Mouse (Mus musculus) CH12.LX (cell line): ENCODE results near the gene Prkar2a. TPM values are rescaled to one million over a fixed set of nuclear protein-coding genes. Genes with fewer than 3 reads are reported as not detected.

Experiments
- DNase-seq: peaks from one replicate; pipeline ENCODE4 v3.0.0-alpha.2; 2013; ENCODE audit errors: extremely low read depth
- H3K27ac ChIP-seq: 2 replicates; pipeline ENCODE4 v1.5.1; 2012; ENCODE audit warnings: low read depth, mild to moderate bottlenecking, control low read depth, moderate library complexity; ENCODE audit not compliant: insufficient read depth
- H3K27me3 ChIP-seq: replicated peaks from 2 replicates; pipeline ENCODE3; 2012; ENCODE audit warnings: inconsistent platforms
- H3K36me3 ChIP-seq, 2 experiments: replicated peaks in 1 of 2; 2 replicates each; pipeline versions ENCODE3 to v1.6.1; 2012; ENCODE audit warnings: inconsistent platforms in 1 of 2, low read length in 1 of 2, mild to moderate bottlenecking in 1 of 2, mixed read lengths in 1 of 2, moderate library complexity in 1 of 2; ENCODE audit not compliant: control insufficient read depth in 1 of 2, insufficient read depth in 1 of 2
- H3K4me1 ChIP-seq, 2 experiments: 2 replicates each; pipeline ENCODE4 v1.6.1; 2012; ENCODE audit warnings: inconsistent platforms in 1 of 2, moderate library complexity in 1 of 2; ENCODE audit not compliant: insufficient read depth in 2 of 2, control insufficient read depth in 1 of 2
- H3K4me2 ChIP-seq: 2 replicates; pipeline ENCODE4 v1.6.1; 2012; ENCODE audit warnings: low read depth, mild to moderate bottlenecking, control low read depth; ENCODE audit not compliant: poor library complexity, insufficient read depth, severe bottlenecking
- H3K4me3 ChIP-seq, 3 experiments: fragments of 150-350 bp in 1 of 3; sonication (generic) in 1 of 3; replicated peaks in 1 of 3; 2 replicates each; pipeline versions ENCODE3 to v1.5.1; 2011 to 2012; ENCODE audit warnings: low read depth in 2 of 3, low read length in 2 of 3, mild to moderate bottlenecking in 2 of 3, moderate library complexity in 2 of 3, control low read depth in 1 of 3, improper control_type of control experiment in 1 of 3, inconsistent platforms in 1 of 3, mixed read lengths in 1 of 3; ENCODE audit not compliant: poor library complexity in 1 of 3
- H3K79me2 ChIP-seq: replicated peaks from 2 replicates; pipeline ENCODE4 v1.6.1; 2012; ENCODE audit warnings: mild to moderate bottlenecking, moderate library complexity; ENCODE audit not compliant: control insufficient read depth, poor library complexity, insufficient read depth, severe bottlenecking; ENCODE audit errors: extremely low read depth
- H3K9ac ChIP-seq: 2 replicates; pipeline ENCODE4 v1.6.1; 2012; ENCODE audit warnings: low read depth, mild to moderate bottlenecking, control low read depth, moderate library complexity; ENCODE audit not compliant: insufficient read depth
- H3K9me3 ChIP-seq: replicated peaks from 2 replicates; pipeline ENCODE3; 2012; ENCODE audit warnings: low read length, inconsistent platforms, mixed read lengths
- BHLHE40 ChIP-seq: IDR thresholded peaks from 2 replicates; pipeline ENCODE4 v1.6.1; 2011; ENCODE audit warnings: mild to moderate bottlenecking, low read depth, low read length, improper control_type of control experiment
- CHD1 ChIP-seq: IDR thresholded peaks from 2 replicates; pipeline ENCODE4 v1.6.1; 2012; ENCODE audit warnings: low read depth, low read length, improper control_type of control experiment, inconsistent platforms
- E2F4 ChIP-seq: IDR thresholded peaks from 2 replicates; pipeline ENCODE4 v1.6.1; 2011; ENCODE audit warnings: low read depth, low read length, improper control_type of control experiment; ENCODE audit not compliant: insufficient replicate concordance
- ELF1 ChIP-seq: IDR thresholded peaks from 2 replicates; pipeline ENCODE4 v1.6.1; 2014; ENCODE audit warnings: low read depth, mild to moderate bottlenecking, inconsistent platforms, low read length, improper control_type of control experiment
- EP300 ChIP-seq: IDR thresholded peaks from 2 replicates; pipeline ENCODE4 v1.6.1; 2011; ENCODE audit warnings: low read length, improper control_type of control experiment
- ETS1 ChIP-seq: conservative IDR thresholded peaks from 2 replicates; pipeline ENCODE4 v1.6.1; 2012; ENCODE audit warnings: low read depth, mild to moderate bottlenecking, inconsistent platforms, low read length, improper control_type of control experiment, moderate library complexity
- HCFC1 ChIP-seq: IDR thresholded peaks from 2 replicates; pipeline ENCODE4 v1.6.1; 2012; ENCODE audit warnings: low read depth, mild to moderate bottlenecking, inconsistent platforms, low read length, improper control_type of control experiment
- IRF4 ChIP-seq: IDR thresholded peaks from 2 replicates; pipeline ENCODE4 v1.6.1; 2014; ENCODE audit warnings: low read depth, mild to moderate bottlenecking, inconsistent platforms, low read length, improper control_type of control experiment
- JUND ChIP-seq: conservative IDR thresholded peaks from 2 replicates; pipeline ENCODE4 v1.6.1; 2011; ENCODE audit warnings: low read depth, low read length, improper control_type of control experiment
- MAZ ChIP-seq: IDR thresholded peaks from 2 replicates; pipeline ENCODE4 v1.6.1; 2012; ENCODE audit warnings: low read depth, mild to moderate bottlenecking, inconsistent platforms, low read length, improper control_type of control experiment, moderate library complexity
- MEF2A ChIP-seq: IDR thresholded peaks from 2 replicates; pipeline ENCODE4 v1.6.1; 2014; ENCODE audit warnings: low read depth, mild to moderate bottlenecking, inconsistent platforms, low read length, improper control_type of control experiment, borderline replicate concordance
- MXI1 ChIP-seq: IDR thresholded peaks from 2 replicates; pipeline ENCODE4 v1.6.1; 2011; ENCODE audit warnings: mild to moderate bottlenecking, low read depth, low read length, improper control_type of control experiment
- MYC ChIP-seq: IDR thresholded peaks from 2 replicates; pipeline ENCODE4 v1.6.1; 2011; ENCODE audit warnings: low read depth, mild to moderate bottlenecking, improper control_type of control experiment, low read length
- RCOR1 ChIP-seq: conservative IDR thresholded peaks from 2 replicates; pipeline ENCODE4 v1.6.1; 2012; ENCODE audit warnings: low read depth, mild to moderate bottlenecking, inconsistent platforms, low read length, improper control_type of control experiment
- SIN3A ChIP-seq: IDR thresholded peaks from 2 replicates; pipeline ENCODE4 v1.6.1; 2012; ENCODE audit warnings: low read length, improper control_type of control experiment, inconsistent platforms
- TBP ChIP-seq: conservative IDR thresholded peaks from 2 replicates; pipeline ENCODE4 v1.6.1; 2011; ENCODE audit warnings: low read depth, low read length, improper control_type of control experiment
- TCF12 ChIP-seq: IDR thresholded peaks from 2 replicates; pipeline ENCODE4 v1.6.1; 2014; ENCODE audit warnings: low read depth, mild to moderate bottlenecking, inconsistent platforms, low read length, improper control_type of control experiment
- UBTF ChIP-seq: IDR thresholded peaks from 2 replicates; pipeline ENCODE4 v1.6.1; 2012; ENCODE audit warnings: low read depth, mild to moderate bottlenecking, inconsistent platforms, low read length, improper control_type of control experiment, moderate library complexity
- USF1 ChIP-seq: IDR thresholded peaks from 2 replicates; pipeline ENCODE4 v1.6.1; 2014; ENCODE audit warnings: low read depth, mild to moderate bottlenecking, inconsistent platforms, low read length, improper control_type of control experiment
- USF2 ChIP-seq: conservative IDR thresholded peaks from 2 replicates; pipeline ENCODE4 v1.6.1; 2011; ENCODE audit warnings: low read depth, low read length, improper control_type of control experiment
- ZC3H11A ChIP-seq: IDR thresholded peaks from 2 replicates; pipeline ENCODE4 v1.6.1; 2012; ENCODE audit warnings: low read depth, mild to moderate bottlenecking, inconsistent platforms, low read length, improper control_type of control experiment
- ZMIZ1 ChIP-seq: IDR thresholded peaks from 2 replicates; pipeline ENCODE4 v1.6.1; 2012; ENCODE audit warnings: low read depth, mild to moderate bottlenecking, inconsistent platforms, low read length, improper control_type of control experiment
- dilution Hi-C: fragments of 300-500 bp; cut with MboI; formaldehyde crosslinking; loops from 2 replicates; pipeline ENCODE4 v1.14.3; 2020; ENCODE audit warnings: low sequenced_read_pairs; ENCODE audit not compliant: extremely low pct_unique_long_range_greater_than_20kb, extremely low pct_ligation_motif_present
- in situ Hi-C: fragments of 300-500 bp; cut with MboI; formaldehyde crosslinking; loops from 3 replicates; pipeline ENCODE4 v1.14.3; 2019; ENCODE audit warnings: low sequenced_read_pairs, low pct_ligation_motif_present, low pct_unique_long_range_greater_than_20kb, mixed read lengths
- polyA plus RNA-seq: library from polyadenylated mRNA; unstranded; fragments of >175 nt; gene quantifications from 2 replicates; pipeline ENCODE4 v1.2.1, GENCODE M21; 2012; ENCODE audit warnings: low read depth; ENCODE audit not compliant: insufficient read length
- total RNA-seq, 2 experiments: library from RNA; depleted of rRNA; stranded (reverse); fragments of 300-350 nt in 1 of 2; fragments of >200 nt in 1 of 2; gene quantifications; 2 replicates each; pipeline ENCODE4 v1.2.3; 2012 to 2014

The Prkar2a gene
- total and polyA plus RNA-seq, 3 experiments = 13.6 to 44.4 (median 14.9) TPM

- Histone ChIP-seq H3K4me3 (no peak overlapping the region), H3K27ac (no peak overlapping the region), H3K9me3 (peaks cover 4% of the 10 kb centered on the region), H3K27me3 (no peaks in the 10 kb centered on the region), H3K79me2 (no peaks in the 10 kb centered on the region; the same call in 1 of the 2 replicates), H3K4me1 (peaks cover 3 to 13% of the 10 kb centered on the region in 2 experiments; a peak in 3 of 4 replicates), H3K9ac (no peak overlapping the region), H3K36me3 (no peaks in the 10 kb centered on the region), H3K4me2 (no peak overlapping the region)
- in situ Hi-C loops (no loop called here), dilution Hi-C loops (no loop called here)
- TF ChIP-seq MAZ = no peak
- peak; percentile 40; the same call in 1 of the 2 replicates for TF ChIP-seq SIN3A
- no peak for TF ChIP-seq CHD1
- TF ChIP-seq EP300 = peak; percentile 92
- TF ChIP-seq ETS1 = 0 out of 2 replicates have a peak, but pooled peaks have one; percentile 13
- TF ChIP-seq USF1 = no peak
- no peak for TF ChIP-seq MXI1
- no peak for TF ChIP-seq MYC
- peak; percentile 56; the same call in 1 of the 2 replicates for TF ChIP-seq RCOR1
- peak; percentile 97 for TF ChIP-seq IRF4
- TF ChIP-seq BHLHE40 = peak; percentile 35; the same call in 1 of the 2 replicates
- 0 out of 2 replicates have a peak, but pooled peaks have one; percentile 29 for TF ChIP-seq MEF2A
- peak; percentile 66 for DNase-seq
Measured at GRCm38 (mm10) chr9:108761561-108761960, 72.4 kb downstream of the Prkar2a start.

- peaks cover 3 to 13% of the 10 kb centered on the region in 2 experiments; a peak in 3 of 4 replicates for H3K4me1 ChIP-seq
- H3K4me2 ChIP-seq = no peak overlapping the region
- H3K9me3 ChIP-seq = peaks cover 2% of the 10 kb centered on the region
- in situ Hi-C loops = no loop called here
- dilution Hi-C loops = no loop called here
- H3K4me3 ChIP-seq = no peak overlapping the region
- no peaks in the 10 kb centered on the region for H3K27me3 ChIP-seq
- H3K9ac ChIP-seq = no peak overlapping the region
- no peak overlapping the region for H3K27ac ChIP-seq
- no peak for TF ChIP-seq IRF4
- no peak for TF ChIP-seq TBP
- no peak for TF ChIP-seq UBTF
- no peak for TF ChIP-seq JUND
- no peak for TF ChIP-seq MYC
- TF ChIP-seq ZMIZ1 = no peak
- TF ChIP-seq ELF1 = no peak
- TF ChIP-seq E2F4 = no peak
- no peak for TF ChIP-seq ZC3H11A
- TF ChIP-seq USF2 = no peak
- no peak for TF ChIP-seq TCF12
- no peak for TF ChIP-seq HCFC1
- H3K36me3 ChIP-seq = no peaks in the 10 kb centered on the region
- no peak for DNase-seq
- H3K79me2 ChIP-seq = no peaks in the 10 kb centered on the region; the same call in 1 of the 2 replicates
Measured at GRCm38 (mm10) chr9:108764971-108765370, 75.9 kb downstream of the Prkar2a start.
